Comparison of ENCODE assay signal across 19 mouse cellular contexts in the genomic region with DNA sequence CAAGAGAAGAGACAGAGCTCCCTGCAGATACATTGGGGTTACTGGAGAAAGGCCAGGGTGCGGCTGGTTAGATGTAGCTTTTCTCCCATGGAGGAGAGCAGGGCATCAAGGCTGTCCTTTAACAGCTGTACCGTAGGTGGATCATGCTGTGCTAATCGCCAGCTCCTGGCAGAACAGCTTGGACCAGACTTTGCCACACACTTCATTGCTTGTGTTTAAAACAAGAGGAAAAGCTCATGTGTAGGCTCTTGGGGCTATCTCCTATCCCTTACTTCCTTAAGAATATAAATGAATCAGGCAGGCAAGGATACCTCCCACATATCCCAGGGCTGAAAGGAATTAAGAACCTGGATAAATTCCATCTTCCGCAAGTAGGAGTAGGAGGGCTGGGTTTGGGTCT.
DNase-seq lines count a peak whose midpoint lies in the region; ATAC-seq lines count a peak whose summit lies in the region.
"Had no signal": no experiment of that assay in that cellular context is flagged by ENCODE, and none has a peak within 500 bp of the region (broad histone marks: within the 10 kb centered on the region; RNA-seq: fewer than 3 reads in every experiment).

No protein-coding gene starts in this region.

- no peak overlapping the region for H3K4me2 ChIP-seq in embryonic facial prominence, embryonic 14.5 days (ENCODE audit: low read depth, low read length)
- no peak overlapping the region for H3K4me2 ChIP-seq in neural tube, embryonic 15.5 days
- H3K4me2 ChIP-seq: limb, embryonic 12.5 days had no signal

- no peak overlapping the region for H3K27ac ChIP-seq in embryonic facial prominence, embryonic 14.5 days (replicated peaks; ENCODE audit: low read depth, low read length)
- peak overlapping the region; percentile 54; the same call in 1 of the 2 replicates for H3K27ac ChIP-seq in neural tube, embryonic 15.5 days (replicated peaks)
- H3K27ac ChIP-seq: heart, embryonic 10.5 days; hindbrain, postnatal 0 days; limb, embryonic 12.5 days; liver, embryonic 14.5 days had no signal

- H3K4me1 ChIP-seq in embryonic facial prominence, embryonic 14.5 days (ENCODE audit: control insufficient read depth, insufficient read depth, low read length) = peaks cover 20% of the 10 kb centered on the region
- H3K4me1 ChIP-seq in neural tube, embryonic 15.5 days = peaks cover 5% of the 10 kb centered on the region; the same call in 1 of the 2 replicates

- DNase-seq in cerebellum, postnatal 14 days = peak; percentile 14 to 17
- no peak for DNase-seq in cerebellum, adult 9-10 months
- peak; percentile 20 for DNase-seq in embryonic facial prominence, embryonic 14.5 days (ENCODE audit: low spot score)
- DNase-seq in layer of hippocampus, adult 9-11 months = peak; percentile 90
- no peak for DNase-seq in adrenal gland, postnatal 14 days
- DNase-seq: adrenal gland, postnatal 36 days; gastrocnemius, postnatal 14 days; heart, postnatal 36 days; kidney, adult 2 months; kidney, postnatal 25 days had no signal

- 61% methylated on average over 4 of the region's 4 CpGs for WGBS in embryonic facial prominence, embryonic 14.5 days
- 87% methylated on average over 4 of the region's 4 CpGs for WGBS in neural tube, embryonic 15.5 days

- no peaks in the 10 kb centered on the region for H3K36me3 ChIP-seq in embryonic facial prominence, embryonic 14.5 days (ENCODE audit: control insufficient read depth, insufficient read depth, low read length)
- peaks cover 28% of the 10 kb centered on the region for H3K36me3 ChIP-seq in neural tube, embryonic 15.5 days
- H3K36me3 ChIP-seq: heart, embryonic 10.5 days; limb, embryonic 12.5 days had no signal

- no peaks in the 10 kb centered on the region; the same call in 1 of the 2 replicates for H3K27me3 ChIP-seq in embryonic facial prominence, embryonic 14.5 days (replicated peaks; ENCODE audit: control insufficient read depth, insufficient read depth, low read length)
- H3K27me3 ChIP-seq in neural tube, embryonic 15.5 days (replicated peaks) = no peaks in the 10 kb centered on the region
- H3K27me3 ChIP-seq: CH12.LX; limb, embryonic 12.5 days had no signal

- H3K4me3 ChIP-seq in embryonic facial prominence, embryonic 14.5 days (ENCODE audit: low read depth, low read length) = no peak overlapping the region
- H3K4me3 ChIP-seq in neural tube, embryonic 15.5 days (replicated peaks) = no peak overlapping the region
- H3K4me3 ChIP-seq: heart, embryonic 10.5 days; limb, embryonic 12.5 days had no signal

- no peak for ATAC-seq in embryonic facial prominence, embryonic 14.5 days (ENCODE audit: low read depth)
- no peak for ATAC-seq in neural tube, embryonic 15.5 days (ENCODE audit: low FRiP score)
- ATAC-seq in erythroblast, adult 5-6 weeks (replicated peaks; ENCODE audit: low FRiP score, poor library complexity, severe bottlenecking) = no peak
- no peak for ATAC-seq in monocyte, adult 5-6 weeks (replicated peaks; ENCODE audit: insufficient number of reproducible peaks, low FRiP score, low TSS enrichment, poor library complexity, severe bottlenecking)
- ATAC-seq: forebrain, embryonic 14.5 days had no signal

- H3K9ac ChIP-seq in embryonic facial prominence, embryonic 14.5 days (ENCODE audit: low read depth, low read length) = no peak overlapping the region
- no peak overlapping the region for H3K9ac ChIP-seq in neural tube, embryonic 15.5 days (replicated peaks)
- H3K9ac ChIP-seq: limb, embryonic 12.5 days; liver, embryonic 14.5 days had no signal

- no peaks in the 10 kb centered on the region for H3K9me3 ChIP-seq in embryonic facial prominence, embryonic 14.5 days (ENCODE audit: control insufficient read depth, low read length)
- no peaks in the 10 kb centered on the region for H3K9me3 ChIP-seq in neural tube, embryonic 15.5 days (replicated peaks)
- H3K9me3 ChIP-seq: heart, embryonic 10.5 days; limb, embryonic 12.5 days had no signal

Comparison
In these comparisons a context has a peak if more than half of its experiments do, and no peak if none do; other contexts are left out.
1. DNase-seq: peak in cerebellum, postnatal 14 days (2 of 2), embryonic facial prominence, embryonic 14.5 days (single experiment) and layer of hippocampus, adult 9-11 months (single experiment); none in cerebellum, adult 9-10 months (single experiment) and adrenal gland, postnatal 14 days (single experiment).